Mouse (Mus musculus): ENCODE measurements around the gene Acsl3.

Acsl3 gene

DNA sequence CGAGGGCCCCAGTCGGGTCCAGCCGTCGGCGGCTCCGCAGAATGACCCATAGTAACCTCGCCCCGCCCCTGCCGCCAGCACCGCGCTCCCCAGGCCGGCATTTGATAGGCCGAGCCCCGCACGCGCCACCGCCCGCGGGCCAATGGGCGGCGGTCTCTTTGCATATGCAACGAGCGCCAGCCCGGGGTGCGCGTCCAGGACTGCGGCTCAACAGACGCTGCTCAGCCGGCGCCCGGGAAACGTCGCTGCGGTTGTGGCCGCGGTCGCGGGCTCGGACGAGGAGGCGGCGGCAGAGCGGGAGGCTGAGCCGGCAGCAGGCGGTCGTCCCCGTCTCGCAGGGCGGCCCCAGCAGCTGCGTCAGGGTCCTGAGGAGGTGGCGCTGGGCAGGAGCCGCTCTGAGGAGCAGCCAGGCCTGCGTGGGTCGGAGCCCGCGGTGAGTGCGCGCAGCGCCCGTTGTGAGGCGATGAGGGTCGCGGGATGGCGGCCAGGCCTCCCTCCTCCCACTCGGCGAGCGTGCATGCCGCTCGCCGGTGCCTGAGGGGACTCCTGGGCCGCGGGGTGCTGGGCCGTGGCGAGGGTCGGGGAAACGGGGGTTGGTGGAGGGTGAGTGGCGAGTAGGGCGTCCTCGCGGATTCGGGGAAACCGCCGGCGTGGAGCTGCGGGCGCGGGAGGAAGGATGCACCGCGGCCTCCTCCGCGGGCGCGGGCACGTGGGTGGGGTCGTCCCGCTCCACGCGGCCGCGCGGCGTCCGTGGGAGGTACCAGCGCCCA is at the start of gene Acsl3, which contains the start of gene Utp14b:
TSS of gene Acsl3 (plus strand) at position 155 of the 770 bp plus-strand sequence.
TSS of gene Utp14b (plus strand) at position 368 of the 770 bp plus-strand sequence.
- peak; percentile 97 for DNase-seq (ENCODE audit: low read depth, low spot score)

- no peak for DNase-seq (ENCODE audit: low read depth, low spot score)
Observed at GRCm38 (mm10) chr1:78609134-78609907, 48.3 kb upstream of the Acsl3 start.

DNA sequence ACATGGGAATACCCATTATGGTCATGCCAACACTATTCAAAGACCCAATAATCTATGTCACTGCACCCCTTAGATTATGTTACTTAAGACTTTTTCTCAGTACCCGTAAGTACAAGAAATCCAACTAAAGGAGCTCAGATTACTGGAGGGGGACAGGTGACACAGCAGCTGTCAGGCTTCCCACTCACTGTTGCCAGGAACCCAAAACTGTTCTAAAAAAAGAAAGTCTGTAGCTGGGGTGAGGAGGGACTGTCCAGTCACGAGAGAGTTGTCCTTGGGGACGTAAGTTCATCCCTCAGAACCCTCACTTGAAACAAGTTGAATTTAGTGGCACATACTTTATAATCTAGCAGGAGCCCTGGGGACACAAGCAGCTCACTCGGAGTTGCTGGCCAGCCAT is 46.6 kb upstream of the Acsl3 start:
- no peak for DNase-seq (ENCODE audit: low read depth, low spot score)

GRCm38 (mm10) chr1:78612959-78613358 is 44.7 kb upstream of the Acsl3 start:
- DNase-seq (ENCODE audit: low read depth, low spot score): no peak

DNA sequence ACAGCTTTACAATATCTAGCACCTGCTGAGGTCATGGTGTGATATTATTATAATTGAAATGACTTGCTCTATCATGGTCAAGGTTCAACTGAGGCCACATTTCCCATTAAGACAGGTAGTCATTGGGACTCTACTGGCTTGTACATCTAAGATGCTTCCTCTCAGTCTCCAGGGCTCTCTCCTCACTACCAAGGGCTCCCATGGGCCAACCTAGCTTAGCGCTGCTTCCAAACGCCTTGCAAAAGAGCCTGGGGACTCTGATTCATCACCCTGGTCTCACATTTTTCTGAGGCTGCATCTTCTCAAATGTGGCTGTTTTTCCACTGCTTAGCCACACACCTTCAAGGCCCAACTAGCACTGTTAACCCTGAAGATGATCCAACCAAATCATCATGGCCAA is 33.3 kb upstream of the Acsl3 start:
- no peak for DNase-seq (ENCODE audit: low read depth, low spot score)

DNA sequence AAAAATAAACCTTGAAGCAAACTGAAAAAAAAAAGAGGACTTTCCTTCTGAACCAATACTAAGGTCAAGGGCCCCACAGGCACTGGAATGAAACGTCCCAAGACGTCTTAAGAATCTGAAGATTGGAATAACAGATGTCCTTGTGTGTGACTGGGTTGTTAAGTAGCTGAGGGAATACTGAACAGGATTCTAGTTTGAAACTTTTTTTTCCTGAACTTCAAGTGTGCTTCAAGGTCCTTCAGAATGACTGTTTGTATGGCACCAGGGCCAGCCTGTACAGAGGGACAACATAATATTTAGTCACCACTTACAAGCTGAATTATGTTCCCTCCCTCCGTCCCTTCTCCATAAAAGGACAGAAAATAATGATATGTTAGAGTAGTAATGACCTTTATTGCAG is 23.1 kb upstream of the Acsl3 start:
- no peak for DNase-seq (ENCODE audit: low read depth, low spot score)

DNA sequence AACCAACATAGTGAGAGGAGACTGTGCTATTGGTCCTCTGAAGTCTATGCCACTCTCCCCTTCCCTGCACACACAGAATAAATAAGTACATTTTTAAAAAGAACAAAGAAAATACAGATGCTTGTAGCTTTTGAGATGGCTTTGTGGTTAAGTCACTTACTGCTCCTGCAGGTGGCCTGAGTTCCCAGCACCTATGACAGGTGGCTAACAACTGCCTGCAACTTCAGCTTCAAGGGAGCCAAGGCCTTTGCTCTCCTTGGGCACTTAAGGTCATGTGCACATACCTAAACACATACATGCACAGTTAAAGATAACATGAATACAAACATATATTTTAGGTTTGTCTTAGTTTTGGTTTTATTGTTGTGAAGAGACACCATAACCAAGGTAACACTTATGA is 16.8 kb upstream of the Acsl3 start:
- no peak for DNase-seq (ENCODE audit: low read depth, low spot score)

GRCm38 (mm10) chr1:78641791-78642190 is 15.8 kb upstream of the Acsl3 start:
- DNase-seq (ENCODE audit: low read depth, low spot score): no peak

- DNase-seq (ENCODE audit: low read depth, low spot score): no peak
Observed at GRCm38 (mm10) chr1:78642197-78642596, 15.4 kb upstream of the Acsl3 start.

DNA sequence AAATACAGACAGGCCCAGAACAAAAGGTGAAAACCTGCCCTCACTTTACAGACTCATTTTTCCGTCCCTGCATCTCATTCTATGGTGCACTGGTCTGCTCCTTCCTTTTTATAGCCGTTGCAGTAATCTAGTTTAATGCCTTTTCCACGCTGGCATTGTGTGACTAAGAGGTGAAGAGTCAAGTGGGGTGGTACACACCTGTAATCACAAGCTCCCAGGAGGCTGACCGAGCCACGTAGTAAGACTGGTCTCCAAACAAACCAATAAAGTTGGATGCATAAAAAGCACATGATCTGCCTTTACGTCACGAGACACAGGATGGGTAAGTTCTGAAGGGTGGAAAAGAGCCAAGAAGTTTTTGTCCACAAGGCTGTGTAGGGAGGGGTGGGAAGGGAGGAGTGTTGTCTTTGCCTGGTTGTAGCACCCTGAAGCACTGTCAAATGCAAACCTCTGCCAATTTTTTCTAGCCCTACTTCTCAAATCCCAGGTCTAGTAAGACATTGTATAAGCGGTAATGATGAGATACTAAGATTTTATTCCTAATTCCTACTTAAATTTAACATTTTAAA is 10.2 kb upstream of the Acsl3 start:
- no peak for DNase-seq (ENCODE audit: low read depth, low spot score)

DNA sequence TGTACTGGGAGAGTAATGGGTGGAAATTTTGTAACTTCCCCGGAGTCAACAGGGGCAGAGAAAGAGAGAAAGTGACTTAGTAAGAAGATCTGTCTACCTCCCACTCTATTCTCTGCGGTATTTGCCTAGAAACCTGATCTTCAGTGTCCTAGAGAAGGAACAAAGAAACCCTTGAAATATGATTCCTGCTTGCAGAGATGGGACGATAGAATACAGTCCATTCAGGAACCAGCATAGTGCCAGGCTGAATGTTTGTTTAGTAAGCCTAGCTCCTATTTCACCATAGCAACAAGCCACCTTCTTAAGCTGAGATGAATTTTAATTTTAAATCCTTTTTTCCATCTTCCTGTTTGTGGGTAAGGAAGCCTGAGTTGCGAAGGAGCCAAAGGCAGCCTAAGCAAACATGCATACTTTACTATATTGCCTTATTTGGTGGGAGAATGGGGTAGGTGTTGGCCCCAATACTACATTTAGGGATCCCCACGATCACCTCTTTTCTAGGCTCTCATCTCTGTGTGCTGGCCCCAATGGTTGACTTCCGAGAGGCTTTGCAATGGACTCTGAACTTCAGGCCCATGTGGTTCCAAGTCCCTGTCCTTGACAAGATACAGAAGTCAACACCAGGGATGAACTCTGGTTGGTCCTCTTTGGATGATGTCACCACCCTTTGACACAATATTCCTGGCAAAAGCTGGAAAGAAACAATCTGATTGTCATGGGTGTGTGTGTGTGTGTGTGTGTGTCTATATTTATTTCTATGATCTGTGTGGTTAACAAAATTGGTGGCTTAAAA is 8.2 kb upstream of the Acsl3 start:
- DNase-seq (ENCODE audit: low read depth, low spot score): peak; percentile 70

DNA sequence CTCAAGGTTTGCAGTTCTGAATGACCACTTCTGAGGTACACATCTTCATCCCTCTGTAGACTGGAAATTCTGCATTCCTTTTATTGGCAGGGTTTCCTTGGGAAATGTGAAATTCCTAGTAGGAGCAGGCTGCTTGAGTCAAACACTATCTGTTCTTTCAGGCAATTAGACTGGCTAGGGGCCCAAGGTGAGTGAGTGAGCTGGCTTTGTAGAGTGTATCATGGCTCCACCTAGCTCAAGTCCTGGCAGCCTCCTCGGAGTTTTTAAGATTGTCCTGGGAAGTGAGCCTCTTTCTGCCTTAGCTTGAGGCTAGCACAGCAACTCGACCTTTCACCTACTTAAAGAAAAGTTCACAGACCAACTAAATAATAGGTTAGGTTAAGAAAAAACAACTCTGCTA is 1.2 kb upstream of the Acsl3 start:
- no peak for DNase-seq (ENCODE audit: low read depth, low spot score)

DNA sequence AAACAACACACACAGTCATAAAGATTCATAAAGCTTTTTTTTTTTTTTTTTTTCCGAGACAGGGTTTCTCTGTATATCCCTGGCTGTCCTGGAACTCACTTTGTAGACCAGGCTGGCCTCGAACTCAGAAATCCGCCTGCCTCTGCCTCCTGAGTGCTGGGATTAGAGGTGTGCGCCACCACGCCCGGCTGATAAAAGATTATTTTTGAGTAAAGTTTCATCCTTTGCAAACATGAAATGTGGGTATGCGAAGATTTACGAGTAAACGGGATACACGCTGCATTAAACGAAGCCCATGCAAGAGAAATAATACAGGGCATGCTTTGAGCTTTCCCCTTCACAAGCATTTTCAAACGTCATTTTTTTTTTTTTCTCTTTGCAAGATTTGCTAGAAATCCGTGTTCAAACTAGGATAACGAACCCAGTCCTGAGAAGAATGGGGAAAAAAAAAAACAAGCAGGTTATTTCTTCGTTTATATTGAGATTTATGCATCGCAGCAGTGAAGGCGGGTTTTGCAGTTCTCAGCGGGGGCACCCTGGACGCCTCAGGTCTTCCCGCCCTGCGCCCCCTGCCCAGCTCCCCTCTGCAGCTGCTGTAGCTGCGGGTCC is 500 bp upstream of the Acsl3 start:
- no peak for DNase-seq (ENCODE audit: low read depth, low spot score)

GRCm38 (mm10) chr1:78658441-78659269 is 1.0 kb downstream of the Acsl3 start:
- DNase-seq (ENCODE audit: low read depth, low spot score): peak; percentile 28

DNA sequence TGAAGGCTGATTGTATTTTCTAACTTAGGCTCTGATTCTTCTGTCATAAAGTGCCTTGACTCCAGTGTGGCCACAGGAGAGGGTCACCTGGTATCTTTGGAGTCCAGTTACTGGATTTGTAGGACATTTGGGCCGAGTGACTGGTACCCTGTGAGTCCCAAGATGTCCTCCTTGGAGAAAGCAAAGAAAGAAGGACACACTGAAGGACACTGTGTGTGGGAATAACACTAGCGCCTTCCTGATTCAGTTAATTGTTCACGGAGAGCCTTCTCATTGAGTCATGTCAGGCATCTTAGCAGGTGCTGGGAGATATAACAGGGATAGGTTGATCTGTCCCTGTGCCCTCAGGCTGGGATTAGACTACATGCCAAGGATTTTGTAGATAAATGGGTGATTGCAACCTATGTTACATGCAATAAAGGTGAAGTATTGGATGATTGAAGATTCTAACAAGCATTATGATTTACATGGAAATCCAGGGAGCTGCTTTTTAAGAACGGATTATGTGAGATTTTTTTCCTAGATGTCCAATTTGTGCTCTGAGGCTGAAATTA is 1.7 kb downstream of the Acsl3 start:
- DNase-seq (ENCODE audit: low read depth, low spot score): no peak

- DNase-seq (ENCODE audit: low read depth, low spot score): no peak
Observed at GRCm38 (mm10) chr1:78664326-78664725, 6.7 kb downstream of the Acsl3 start.

GRCm38 (mm10) chr1:78665954-78666499 is 8.4 kb downstream of the Acsl3 start:
- no peak for DNase-seq (ENCODE audit: low read depth, low spot score)

DNA sequence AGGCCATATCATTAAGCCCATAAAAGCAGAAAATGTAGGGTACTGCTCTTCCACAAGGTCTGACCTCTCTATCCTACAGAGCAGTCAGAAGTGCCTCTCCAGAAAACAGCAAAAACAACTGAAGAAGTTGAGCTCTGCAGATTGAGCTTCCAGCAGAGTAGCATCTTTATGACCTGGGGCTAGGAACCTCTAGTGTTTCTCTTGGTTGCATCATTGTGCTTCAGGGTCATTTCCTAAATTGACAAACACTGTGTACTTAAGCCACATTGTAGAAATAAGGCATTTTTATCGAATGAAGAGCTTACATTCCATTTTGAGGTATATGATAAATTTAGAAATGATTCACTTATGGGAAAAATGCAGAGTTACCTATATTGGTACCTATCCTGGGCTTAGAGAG is 9.0 kb downstream of the Acsl3 start:
- DNase-seq (ENCODE audit: low read depth, low spot score): no peak

GRCm38 (mm10) chr1:78682291-78682690 is 24.7 kb downstream of the Acsl3 start:
- DNase-seq (ENCODE audit: low read depth, low spot score): no peak

DNA sequence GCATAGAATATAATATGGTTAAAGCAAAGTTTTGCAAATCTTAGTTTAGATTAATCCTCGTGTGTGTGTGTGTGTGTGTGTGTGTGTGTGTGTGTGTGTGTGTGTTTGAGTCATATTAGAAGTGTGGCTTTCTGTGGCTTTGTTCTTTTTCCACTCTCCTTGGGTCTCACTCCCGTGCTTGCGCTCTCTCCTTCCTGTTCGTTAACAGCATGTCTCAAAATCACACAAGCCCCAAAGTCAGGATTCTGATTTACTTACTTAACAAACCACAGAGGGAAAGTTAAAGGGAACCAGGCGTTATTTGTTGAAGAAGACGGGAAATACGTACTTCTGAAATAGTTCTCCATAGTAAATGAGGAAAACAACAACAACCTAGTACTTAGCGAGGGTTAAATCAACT is 26.5 kb downstream of the Acsl3 start:
- no peak for DNase-seq (ENCODE audit: low read depth, low spot score)
